Mouse (Mus musculus): ENCODE data around the gene Ptk7. TPM values are rescaled to one million over a fixed set of nuclear protein-coding genes. Genes with fewer than 3 reads are reported as not detected.

Gene Ptk7
- polyA plus RNA-seq (2012; ENCODE audit: low replicate concordance): 0.14 and 0.42 TPM in 2 replicates

DNA sequence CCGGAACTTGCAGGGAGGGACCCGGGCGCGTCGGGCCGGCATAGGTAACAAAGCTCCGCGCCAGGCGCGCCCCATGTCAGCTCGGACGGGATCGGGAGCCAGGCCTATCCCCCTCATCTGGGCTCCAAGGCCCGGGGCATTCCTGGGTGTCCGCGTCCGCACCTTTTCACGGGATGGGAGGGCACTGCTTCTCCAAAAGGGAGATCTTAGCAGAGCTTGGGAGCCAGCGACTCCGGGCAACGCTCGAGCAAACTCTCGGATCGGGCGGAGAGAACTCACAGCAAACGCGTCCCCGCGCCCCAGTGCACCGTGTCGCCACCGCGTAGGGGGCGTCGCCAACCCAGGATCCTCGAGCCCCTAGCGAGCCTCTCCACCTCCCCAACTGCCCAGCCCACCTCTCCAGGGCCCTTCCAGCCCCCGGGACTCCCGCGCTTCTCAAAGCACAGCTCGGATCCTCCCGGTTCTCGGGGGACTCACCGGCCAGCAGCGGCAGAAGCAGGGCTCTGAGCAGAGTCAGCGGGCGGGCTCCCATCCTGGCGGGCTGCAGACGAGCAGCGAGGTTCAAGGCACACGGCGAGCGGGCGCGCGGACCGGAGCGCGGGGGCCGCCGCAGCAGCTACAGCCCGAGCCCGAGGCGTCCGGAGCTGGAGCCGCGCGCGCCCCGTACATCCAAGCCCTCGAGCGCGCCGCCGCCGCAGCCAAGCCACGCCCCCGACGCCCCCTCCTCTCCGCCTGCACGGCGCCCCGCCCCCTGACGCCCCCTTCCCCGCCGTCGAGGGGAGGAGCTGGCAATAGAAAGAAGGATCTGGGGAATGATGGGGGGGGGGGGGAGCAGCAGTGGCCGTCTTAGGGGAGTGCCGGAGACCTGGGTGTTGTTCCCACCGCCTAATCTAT, at the start of gene Ptk7:
TSS of gene Ptk7 (minus strand) at position 714 of the 894 bp plus-strand sequence.

DNA sequence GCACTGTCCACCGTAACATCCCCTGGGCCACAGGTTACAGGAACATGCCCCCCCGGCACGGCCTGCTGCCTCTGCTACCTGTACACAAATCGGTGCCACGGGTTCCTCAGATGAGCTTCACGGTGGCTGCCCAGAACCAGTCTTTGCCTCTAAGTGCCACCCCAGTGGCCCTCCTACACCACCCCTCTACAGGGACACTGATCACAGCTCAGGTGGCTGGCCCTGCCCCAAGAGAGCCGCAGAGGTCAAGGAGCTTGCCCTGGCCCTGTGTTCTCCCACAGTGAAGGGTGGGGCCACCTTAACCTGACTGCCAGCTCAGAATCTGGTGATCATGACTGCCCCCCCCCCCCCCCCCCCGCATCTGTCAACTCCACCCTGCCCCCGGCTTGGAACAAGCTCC, 49.1 kb upstream of the Ptk7 start, which contains the start of gene Mea1:
TSS of gene Mea1 (plus strand) at position 378 of the 400 bp plus-strand sequence.

GRCm38 (mm10) chr17:46673850-46674529, 44.7 kb upstream of the Ptk7 start, which contains the start of gene Rrp36:
Gene Rrp36, minus strand, starts transcription at chr17:46674352.

DNA sequence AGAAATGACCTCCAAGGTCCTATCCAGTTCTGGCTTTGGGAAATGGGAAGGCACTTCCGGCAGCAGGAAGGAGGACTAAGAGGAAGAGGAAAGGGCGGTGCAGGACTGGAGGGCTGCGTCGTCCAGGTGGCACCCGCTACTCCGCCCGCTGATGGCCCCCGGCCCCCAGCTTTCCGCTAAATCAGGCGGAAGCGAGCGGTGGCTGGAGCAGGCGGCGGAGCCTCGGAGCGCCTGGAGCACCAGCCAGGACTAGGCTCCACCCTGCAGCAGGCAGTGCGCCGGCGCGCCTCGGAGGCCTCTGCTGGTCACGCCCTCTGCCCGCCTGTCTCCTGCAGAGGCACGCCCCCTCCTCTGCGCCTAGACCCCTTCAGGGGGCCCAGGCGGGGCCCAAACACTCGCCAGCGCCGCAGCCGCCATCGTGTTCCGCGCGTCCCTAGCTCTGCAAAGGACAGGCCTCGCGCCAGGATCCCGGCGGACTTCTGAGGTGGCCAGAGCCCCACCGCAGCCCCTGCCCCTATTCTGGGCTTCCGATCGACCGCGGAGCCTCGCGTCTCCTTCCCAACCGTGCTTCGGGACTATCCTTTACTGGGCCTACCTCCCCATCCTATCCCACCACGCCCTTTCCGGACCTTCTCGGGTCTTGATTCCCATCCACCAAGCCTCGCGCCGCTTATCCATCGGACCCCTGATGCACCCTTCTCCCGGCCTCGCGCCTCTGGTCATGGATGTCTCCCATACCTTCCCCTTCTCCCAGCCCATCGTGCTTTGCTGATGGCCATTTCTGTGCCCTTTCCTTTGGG, 21.1 kb upstream of the Ptk7 start, which contains the start of gene Cul7:
TSS of gene Cul7 (plus strand) at position 106 of the 800 bp plus-strand sequence.

GRCm38 (mm10) chr17:46645561-46646321, 16.4 kb upstream of the Ptk7 start, which contains the start of the genes Klc4 and Mrpl2:
Gene Klc4, minus strand, starts transcription at chr17:46646022.
Gene Mrpl2, plus strand, starts transcription at chr17:46646229.

GRCm38 (mm10) chr17:46555673-46556583, 73.4 kb downstream of the Ptk7 start, which contains the start of gene Srf:
Gene Srf, minus strand, starts transcription at chr17:46556175.

GRCm38 (mm10) chr17:46545813-46546564, 83.3 kb downstream of the Ptk7 start, which contains the start of gene Cul9:
Gene Cul9, minus strand, starts transcription at chr17:46546388.

Other genes starting within 250 kb of the Ptk7 start
- gene Zfp318, start 245.8 kb downstream of the Ptk7 start, polyA plus RNA-seq (2012; ENCODE audit: low replicate concordance): 30.3 and 42.6 TPM in 2 replicates
- gene Crip3, start 200.6 kb downstream of the Ptk7 start, polyA plus RNA-seq (2012; ENCODE audit: low replicate concordance): 2.9 and 3.6 TPM in 2 replicates
- gene Slc22a7, start 191.0 kb downstream of the Ptk7 start, polyA plus RNA-seq (2012; ENCODE audit: low replicate concordance): not detected in 2 replicates
- 3.0 and 6.6 TPM in 2 replicates for gene Ttbk1, start 141.8 kb downstream of the Ptk7 start, polyA plus RNA-seq (2012; ENCODE audit: low replicate concordance)
- gene Dnph1, start 132.8 kb downstream of the Ptk7 start, polyA plus RNA-seq (2012; ENCODE audit: low replicate concordance): 1.2 and 3.1 TPM in 2 replicates
- gene Cul9, start 83.1 kb downstream of the Ptk7 start, polyA plus RNA-seq (2012; ENCODE audit: low replicate concordance): 13.9 and 26.4 TPM in 2 replicates
- 156 and 269 TPM in 2 replicates for gene Srf, start 73.3 kb downstream of the Ptk7 start, polyA plus RNA-seq (2012; ENCODE audit: low replicate concordance)
- 18.7 and 38.4 TPM in 2 replicates for gene Klc4, start 16.5 kb upstream of the Ptk7 start, polyA plus RNA-seq (2012; ENCODE audit: low replicate concordance)
- 255 and 478 TPM in 2 replicates for gene Mrpl2, start 16.7 kb upstream of the Ptk7 start, polyA plus RNA-seq (2012; ENCODE audit: low replicate concordance)
- gene Cul7, start 20.8 kb upstream of the Ptk7 start, polyA plus RNA-seq (2012; ENCODE audit: low replicate concordance): 12.2 and 17.3 TPM in 2 replicates
- gene Rrp36, start 44.8 kb upstream of the Ptk7 start, polyA plus RNA-seq (2012; ENCODE audit: low replicate concordance): 23.1 and 32.5 TPM in 2 replicates
- gene Mea1, start 49.3 kb upstream of the Ptk7 start, polyA plus RNA-seq (2012; ENCODE audit: low replicate concordance): 79.8 and 115 TPM in 2 replicates
- gene Klhdc3, start 51.4 kb upstream of the Ptk7 start, polyA plus RNA-seq (2012; ENCODE audit: low replicate concordance): 113 and 240 TPM in 2 replicates
- 46.9 and 60.4 TPM in 2 replicates for gene Ppp2r5d, start 75.6 kb upstream of the Ptk7 start, polyA plus RNA-seq (2012; ENCODE audit: low replicate concordance)
- gene Pex6, start 82.0 kb upstream of the Ptk7 start, polyA plus RNA-seq (2012; ENCODE audit: low replicate concordance): 42.8 and 56.8 TPM in 2 replicates
- 0.85 and 1.8 TPM in 2 replicates for gene Gnmt, start 99.7 kb upstream of the Ptk7 start, polyA plus RNA-seq (2012; ENCODE audit: low replicate concordance)
- 189 and 315 TPM in 2 replicates for gene Cnpy3, start 122.7 kb upstream of the Ptk7 start, polyA plus RNA-seq (2012; ENCODE audit: low replicate concordance)
- gene Ptcra, start 134.2 kb upstream of the Ptk7 start, polyA plus RNA-seq (2012; ENCODE audit: low replicate concordance): 0.14 and 0.18 TPM in 2 replicates
- 65.1 and 146 TPM in 2 replicates for gene 2310039H08Rik, start 143.1 kb upstream of the Ptk7 start, polyA plus RNA-seq (2012; ENCODE audit: low replicate concordance)
- gene Rpl7l1, start 153.2 kb upstream of the Ptk7 start, polyA plus RNA-seq (2012; ENCODE audit: low replicate concordance): 3.3 and 8.9 TPM in 2 replicates
- gene Bicral, start 229.0 kb upstream of the Ptk7 start, polyA plus RNA-seq (2012; ENCODE audit: low replicate concordance): 34.9 and 36.9 TPM in 2 replicates

Measured in hematopoietic multipotent progenitor cell, adult 10-12 weeks (in vitro differentiated cells).